Mouse (Mus musculus): Measurements from ENCODE around the gene Pnpla6.

The Pnpla6 gene

DNA sequence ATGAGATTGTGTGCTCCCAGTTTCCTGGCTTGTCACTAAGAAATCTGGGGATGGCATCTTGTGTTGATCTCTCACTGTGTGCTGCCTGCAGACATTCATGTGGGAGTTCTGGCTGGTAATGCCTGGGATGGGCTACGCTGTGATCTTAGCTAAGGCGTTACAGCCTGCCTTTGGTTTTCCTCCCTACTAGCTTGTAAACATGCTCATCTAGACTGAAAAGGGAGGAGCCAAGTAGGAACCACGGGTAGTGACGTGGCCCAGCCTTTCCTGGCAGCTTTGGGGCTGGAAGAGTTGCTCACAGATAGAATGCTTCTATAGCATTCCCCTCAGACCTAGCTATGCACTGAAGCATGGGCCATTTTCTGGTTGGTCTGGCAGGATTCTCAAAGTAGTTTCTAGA lies 13.0 kb upstream of the Pnpla6 start:
- DNase-seq (ENCODE audit: inconsistent age in 2 of 2, low spot score in 1 of 2), result no peak

DNA sequence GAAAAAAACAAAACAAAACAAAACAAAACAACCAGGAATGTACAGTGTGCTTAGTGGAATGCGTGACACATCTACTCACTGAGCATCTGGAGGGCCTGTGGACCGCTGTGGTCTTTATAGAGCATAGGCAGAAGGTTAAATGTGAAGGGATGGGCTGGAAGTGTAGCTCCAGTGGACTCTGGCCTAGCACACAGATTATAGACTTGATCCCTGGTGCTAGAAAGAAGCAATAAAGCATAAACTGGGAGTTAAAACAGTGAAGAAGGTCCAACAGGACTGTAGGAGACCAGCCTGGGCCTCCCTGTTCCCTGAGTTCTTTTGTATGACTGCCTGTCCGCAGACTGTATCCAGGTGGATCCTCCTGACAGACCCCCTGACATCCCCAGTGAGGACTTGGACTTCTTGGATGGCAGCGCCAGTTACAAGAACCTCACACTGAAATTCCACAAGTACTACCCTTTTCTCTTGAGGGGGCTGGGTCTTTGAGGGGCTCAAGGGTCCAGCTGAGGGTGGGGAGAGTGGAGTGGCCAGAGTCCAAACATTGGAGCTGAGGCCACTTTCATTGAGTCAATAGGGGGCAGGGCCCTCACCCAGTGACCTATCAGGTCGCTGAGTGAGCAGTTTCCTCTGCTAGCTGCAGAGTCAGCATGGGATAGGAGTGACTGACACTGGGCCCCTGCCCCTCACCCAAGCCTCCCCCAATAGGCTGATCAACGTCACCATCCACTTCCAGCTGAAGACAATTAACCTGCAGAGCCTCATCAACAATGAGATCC lies 7.0 kb upstream of the Pnpla6 start:
- DNase-seq (ENCODE audit: inconsistent age in 2 of 2, low spot score in 1 of 2), result no peak

DNA sequence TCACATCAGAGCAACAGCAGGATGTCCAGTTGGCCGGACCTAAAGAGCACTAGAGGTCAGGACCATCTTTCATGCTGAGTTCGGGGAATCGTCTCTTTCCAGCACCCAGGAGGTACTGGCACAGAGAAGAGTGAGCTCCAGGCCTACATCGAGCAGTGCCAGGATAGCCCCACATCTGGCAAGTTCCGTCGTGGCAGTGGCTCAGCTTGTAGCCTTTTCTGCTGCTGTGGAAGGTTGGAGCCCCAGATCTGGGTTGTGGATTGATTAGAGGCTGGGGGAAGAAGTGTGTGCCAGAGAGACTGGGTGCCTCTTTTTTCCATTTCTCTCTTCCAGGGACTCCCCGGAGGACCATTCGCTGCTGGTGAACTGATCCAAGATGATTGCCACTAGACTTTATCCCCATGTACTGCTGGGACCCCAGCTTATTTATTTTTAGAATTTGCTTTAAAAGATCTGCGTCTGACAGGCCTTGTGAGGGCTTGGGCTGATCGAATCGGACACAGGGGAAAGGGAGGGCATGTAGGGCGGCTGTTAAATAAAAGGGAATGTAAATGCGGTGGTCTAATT lies 420 bp upstream of the Pnpla6 start:
- DNase-seq (ENCODE audit: inconsistent age in 2 of 2, low spot score in 1 of 2), result peak in 1 of 2 experiments; percentile 38

DNA sequence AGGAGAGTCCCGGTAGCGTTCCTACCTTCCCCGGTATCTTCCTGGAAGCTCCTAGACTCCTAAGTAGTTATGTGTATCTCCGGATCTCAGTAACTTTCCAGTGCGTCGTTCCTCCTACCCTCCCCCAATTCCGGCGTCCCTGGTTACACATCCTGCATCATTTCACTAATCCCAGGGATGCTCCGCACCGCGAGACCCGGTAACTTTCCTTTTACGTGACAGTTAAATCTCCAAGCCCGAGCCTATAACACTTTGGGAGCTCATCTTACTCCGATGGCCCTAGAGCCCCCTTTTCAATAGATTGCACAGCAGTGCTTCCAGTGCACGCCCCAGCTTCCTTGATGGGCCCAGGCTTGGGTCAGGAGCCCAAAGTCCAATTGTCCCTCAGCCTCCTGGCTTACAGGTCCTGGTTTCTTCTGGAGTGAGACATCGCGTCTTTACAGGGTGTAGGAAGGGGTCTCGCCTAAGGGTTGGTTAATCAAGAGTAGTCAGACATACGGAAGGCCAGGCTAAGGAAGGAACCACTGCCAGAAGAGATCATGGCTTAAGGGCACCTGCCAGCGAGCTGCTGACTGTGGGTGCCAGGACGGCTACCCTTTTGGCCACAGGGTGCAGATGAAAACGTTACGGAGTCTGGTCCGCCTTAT lies 710 bp downstream of the Pnpla6 start:
- peak; percentile 76 to 89 for DNase-seq (ENCODE audit: inconsistent age in 2 of 2, low spot score in 1 of 2)

DNA sequence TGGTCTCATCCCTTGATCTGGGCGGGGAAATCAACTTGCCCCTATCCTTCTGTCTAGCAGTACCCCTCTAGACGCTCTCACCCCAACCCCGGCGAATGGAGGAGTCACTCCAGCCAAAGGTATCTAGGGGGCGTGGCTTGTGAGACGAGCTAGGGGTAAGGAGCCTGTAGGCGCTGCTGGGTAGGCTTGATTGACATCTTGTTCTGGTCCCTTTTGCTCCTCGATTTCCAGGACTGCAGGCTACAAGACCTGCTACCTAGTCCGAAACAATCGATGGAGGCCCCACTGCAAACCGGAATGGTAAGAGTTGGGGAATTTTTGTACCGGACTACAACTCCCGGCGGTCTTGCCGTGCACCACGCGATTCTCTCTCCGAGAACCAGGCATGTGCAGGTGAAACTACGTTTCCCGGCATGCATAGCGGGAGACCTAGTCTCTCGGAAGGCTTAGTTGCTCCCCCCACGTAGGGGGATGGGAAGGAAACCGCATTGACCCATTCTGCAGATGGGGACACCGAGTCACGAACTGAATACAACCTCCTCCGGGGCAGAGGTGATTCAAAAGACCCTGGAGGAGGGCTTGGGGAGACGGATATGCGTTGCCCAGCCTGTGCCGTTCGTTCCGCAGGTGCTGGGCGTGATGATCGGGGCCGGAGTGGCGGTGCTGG lies 1.4 kb downstream of the Pnpla6 start:
- DNase-seq (ENCODE audit: inconsistent age in 2 of 2, low spot score in 1 of 2), result peak; percentile 94 to 98

DNA sequence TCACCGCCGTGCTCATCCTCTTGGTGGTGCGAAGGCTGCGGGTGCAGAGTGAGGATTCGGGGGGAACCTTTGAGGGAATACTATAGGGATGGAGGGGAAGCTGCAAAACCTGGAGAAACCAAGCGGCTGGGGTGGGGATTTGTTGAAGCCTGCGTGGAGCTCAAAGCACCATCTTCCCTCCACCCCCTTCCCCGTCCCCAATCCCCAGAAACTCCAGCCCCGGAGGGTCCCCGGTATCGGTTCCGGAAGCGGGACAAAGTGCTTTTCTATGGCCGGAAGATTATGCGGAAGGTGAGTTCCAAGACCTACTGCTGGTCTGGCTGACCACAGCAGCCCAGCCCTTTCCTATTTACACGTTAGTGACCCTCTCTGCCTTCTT lies 1.9 kb downstream of the Pnpla6 start:
- DNase-seq (ENCODE audit: inconsistent age in 2 of 2, low spot score in 1 of 2), result no peak

DNA sequence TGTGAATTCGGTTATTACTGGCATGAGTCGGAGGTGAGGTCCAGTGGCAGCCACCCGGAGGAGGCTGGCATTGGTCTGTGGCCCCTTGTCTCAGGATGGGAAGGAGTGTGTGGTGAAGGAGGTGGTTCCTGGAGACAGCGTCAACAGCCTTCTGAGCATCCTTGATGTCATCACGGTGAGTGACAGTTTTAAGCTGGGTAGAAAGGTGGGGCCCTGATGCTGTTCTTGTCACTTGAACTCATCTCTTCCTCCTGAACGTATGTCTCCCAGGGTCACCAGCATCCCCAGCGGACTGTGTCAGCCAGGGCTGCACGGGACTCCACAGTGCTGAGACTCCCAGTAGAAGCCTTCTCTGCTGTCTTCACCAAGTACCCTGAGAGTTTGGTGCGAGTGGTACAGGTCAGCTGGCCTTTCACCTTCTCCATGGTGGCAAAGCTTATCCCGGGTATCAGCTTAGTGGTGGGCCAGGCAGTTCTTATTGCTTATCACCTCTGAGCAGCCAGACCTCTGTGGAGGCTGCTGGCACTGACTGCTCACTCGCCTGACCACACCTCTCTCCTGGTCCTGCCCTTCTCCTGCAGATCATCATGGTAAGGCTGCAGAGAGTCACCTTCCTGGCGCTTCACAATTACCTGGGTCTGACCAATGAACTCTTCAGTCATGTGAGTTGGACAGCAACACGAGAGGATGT lies 7.0 kb downstream of the Pnpla6 start:
- no peak for DNase-seq (ENCODE audit: inconsistent age in 2 of 2, low spot score in 1 of 2)

DNA sequence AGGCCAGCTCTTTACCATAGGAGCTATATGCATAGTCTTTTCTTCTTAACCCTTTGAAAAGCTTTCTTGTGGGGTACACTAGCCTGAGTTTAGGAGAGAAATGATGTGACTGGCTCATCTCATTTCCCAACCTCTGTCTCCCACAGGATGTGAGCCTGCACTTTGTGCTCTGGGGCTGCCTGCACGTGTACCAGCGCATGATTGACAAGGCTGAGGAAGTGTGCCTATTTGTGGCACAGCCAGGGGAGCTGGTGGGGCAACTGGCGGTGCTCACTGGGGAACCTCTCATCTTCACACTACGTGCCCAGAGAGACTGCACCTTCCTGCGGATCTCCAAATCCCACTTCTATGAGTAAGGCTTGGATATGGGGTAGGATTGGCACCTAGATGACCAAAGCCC lies 15.6 kb downstream of the Pnpla6 start:
- no peak for DNase-seq (ENCODE audit: inconsistent age in 2 of 2, low spot score in 1 of 2)

DNA sequence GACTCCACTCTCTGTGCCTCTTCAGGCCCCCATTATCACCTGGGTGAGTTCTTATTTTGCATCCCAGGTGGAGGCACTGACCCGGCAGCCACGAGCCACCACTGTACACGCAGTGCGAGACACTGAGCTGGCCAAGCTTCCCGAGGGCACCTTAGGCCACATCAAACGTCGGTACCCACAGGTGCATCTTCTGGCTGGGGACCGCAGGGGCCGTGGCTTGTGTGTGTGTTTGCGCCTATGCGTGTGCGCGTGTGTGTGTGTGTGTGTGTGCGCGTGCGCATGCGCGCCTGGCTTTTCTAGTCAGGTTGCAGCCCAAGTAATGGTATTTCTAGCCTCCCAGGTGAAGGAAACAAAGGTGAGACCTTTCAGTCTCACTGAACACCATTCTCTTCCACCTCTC lies 16.8 kb downstream of the Pnpla6 start:
- DNase-seq (ENCODE audit: inconsistent age in 2 of 2, low spot score in 1 of 2), result no peak

DNA sequence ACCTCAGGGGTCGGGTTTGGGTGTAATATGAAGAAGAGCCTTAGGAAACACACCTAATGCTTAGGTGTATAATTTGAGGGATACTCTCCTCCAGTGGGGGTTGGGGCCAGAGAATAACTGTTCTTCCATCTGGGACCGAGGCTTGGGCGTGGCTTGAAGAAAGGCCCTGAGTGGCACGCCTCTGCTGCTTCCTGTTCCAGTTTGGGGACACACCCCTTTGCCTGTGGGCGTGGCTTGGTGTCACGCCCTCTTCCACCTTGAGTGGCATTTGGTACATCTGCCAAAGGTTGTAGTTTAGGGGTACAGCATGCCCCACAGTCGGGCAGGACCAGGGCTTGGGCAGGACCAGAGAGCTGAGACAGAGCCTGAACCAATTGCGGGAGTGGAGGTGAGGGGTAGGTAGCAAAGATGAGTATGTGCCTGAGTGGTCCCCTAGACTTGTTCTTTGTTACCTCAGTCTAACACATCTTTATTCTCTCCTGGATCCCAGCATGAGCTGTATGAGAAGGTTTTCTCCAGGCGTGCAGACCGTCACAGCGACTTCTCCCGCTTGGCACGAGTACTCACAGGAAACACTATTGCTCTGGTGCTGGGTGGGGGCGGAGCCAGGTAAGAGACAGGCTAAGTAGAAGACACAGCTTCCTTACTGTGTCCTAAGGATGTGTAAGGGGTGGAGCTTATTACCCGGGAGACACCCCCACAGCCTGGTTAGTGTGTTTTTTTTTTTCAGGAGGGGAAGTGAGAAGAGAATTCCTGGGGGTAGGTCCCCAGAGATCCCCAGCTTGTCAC lies 21.1 kb downstream of the Pnpla6 start:
- no peak for DNase-seq (ENCODE audit: inconsistent age in 2 of 2, low spot score in 1 of 2)

DNA sequence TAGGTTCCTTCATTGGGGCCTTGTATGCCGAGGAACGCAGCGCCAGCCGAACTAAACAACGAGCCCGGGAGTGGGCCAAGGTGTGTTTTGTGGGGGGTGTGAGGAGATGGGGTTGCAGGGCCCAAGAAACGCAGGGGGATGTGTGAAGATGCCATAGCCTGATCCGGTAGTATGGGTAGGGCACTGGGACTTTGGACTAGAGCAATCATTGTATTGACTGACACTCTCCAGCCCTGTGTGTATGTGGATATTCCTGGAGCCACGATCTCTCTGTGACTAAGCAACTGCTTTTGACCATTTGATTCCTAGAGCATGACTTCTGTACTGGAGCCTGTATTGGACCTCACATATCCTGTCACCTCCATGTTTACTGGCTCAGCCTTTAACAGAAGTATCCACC lies 21.8 kb downstream of the Pnpla6 start:
- no peak for DNase-seq (ENCODE audit: inconsistent age in 2 of 2, low spot score in 1 of 2)

DNA sequence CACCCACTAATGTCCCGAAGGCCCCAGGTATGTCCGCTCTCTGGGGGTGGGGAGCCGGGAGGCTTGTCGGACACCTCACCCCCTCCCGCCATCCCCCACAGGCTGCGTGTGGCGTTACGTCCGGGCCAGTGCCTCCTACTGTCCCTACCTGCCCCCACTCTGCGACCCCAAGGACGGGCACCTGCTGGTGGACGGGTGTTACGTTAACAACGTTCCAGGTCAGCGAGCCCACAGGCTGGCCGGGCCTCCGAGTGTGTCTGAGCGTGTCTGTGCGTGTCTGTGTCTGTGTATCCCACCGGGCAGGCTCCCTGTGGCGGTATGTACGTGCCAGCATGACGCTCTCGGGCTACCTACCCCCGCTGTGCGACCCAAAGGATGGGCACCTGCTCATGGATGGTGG lies 22.5 kb downstream of the Pnpla6 start:
- DNase-seq (ENCODE audit: inconsistent age in 2 of 2, low spot score in 1 of 2), result no peak

DNA sequence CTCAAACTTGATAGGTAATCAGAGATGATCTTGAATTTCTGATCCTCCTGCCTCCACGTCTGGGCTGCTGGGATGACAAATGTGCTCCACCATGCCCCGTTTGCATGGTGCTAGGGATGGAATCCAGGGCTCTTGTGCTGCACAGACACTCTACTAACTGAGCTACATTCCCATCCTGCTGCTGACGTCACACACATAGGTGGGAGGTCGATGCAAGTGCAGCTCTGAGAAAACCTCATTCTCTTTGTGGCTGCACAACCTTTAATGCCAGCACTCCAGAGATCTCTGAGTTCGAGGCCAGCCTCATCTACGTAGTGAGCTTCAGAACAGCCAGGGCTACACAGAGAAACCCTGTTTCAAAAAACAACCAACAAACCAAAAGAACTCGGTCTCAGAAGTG lies 24.0 kb downstream of the Pnpla6 start:
- DNase-seq (ENCODE audit: inconsistent age in 2 of 2, low spot score in 1 of 2), result no peak

DNA sequence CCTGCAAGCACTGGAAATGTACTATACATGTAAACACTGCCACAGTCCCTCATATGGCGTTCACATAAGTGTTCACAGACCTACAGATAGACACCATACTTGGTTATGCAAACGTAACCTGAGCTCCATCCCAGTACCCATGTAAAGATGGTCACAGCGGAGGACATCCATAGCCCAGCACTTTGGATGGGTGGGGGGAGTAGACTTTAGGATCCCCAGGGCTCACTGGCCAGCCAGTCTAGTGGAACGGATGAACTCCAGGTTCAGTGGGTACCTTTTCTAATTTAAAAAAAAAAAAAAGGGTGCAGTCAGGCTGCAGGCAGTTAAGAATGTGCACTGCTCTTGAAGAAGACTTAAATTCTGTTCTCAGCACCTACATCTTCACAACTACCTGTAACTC lies 24.9 kb downstream of the Pnpla6 start:
- no peak for DNase-seq (ENCODE audit: inconsistent age in 2 of 2, low spot score in 1 of 2)

DNA sequence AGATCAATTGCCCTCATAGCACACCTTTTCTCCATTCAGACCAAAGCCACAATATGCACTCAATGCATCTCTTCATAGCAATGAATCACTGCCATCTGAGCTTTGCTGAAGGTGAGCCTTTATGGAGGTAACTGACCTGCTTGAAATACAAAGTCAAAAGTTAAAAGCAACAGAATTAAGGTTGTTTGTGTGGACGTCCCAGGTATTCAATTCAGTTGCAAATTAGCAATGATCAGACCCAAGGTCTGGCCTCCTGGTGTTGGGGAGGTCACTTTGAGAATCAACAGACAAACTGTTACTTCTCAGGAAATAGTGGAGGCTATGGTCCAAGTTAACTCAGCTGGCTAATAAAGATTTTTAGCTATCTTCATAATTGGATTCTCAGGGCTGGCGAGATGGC lies 31.3 kb downstream of the Pnpla6 start:
- DNase-seq (ENCODE audit: inconsistent age in 2 of 2, low spot score in 1 of 2), result no peak

DNA sequence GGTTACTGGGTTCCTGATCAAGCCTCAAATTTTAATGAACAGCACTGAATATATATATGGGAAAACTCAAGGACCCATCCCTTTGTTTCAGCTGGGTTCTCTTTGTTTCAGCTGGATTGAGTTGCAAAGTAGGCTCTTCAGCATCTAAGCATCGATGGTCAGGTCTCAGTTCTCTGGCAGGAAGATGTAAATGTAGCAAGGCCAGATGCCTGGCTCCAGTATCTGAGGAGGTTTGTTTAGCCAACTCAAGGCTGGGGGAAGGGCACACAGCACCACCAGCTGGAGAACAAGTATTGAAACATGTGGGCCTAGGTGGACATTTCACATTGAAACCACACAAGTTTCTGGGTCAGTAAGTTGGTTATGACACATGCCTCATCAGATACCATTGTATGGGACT lies 37.1 kb downstream of the Pnpla6 start:
- no peak for DNase-seq (ENCODE audit: inconsistent age in 2 of 2, low spot score in 1 of 2)

DNA sequence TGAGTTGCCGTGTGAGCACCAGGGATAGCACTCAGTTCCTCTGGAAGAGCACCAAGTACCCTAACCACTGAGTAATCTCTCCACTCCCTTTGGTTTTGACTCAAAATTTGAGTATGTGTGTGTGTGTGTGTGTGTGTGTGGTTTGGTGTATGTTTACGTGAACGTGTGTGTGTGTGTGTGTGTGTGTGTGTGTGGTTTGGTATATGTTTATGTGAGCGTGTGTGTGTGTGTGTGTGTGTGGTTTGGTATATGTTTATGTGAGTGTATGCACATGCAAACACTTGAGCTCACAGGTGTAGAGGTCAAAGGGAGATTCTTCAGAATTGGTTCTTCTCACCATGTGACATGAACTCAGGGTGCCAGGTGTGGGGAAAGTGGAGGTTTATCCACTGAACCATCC lies 40.9 kb downstream of the Pnpla6 start:
- DNase-seq (ENCODE audit: inconsistent age in 2 of 2, low spot score in 1 of 2), result no peak

DNA sequence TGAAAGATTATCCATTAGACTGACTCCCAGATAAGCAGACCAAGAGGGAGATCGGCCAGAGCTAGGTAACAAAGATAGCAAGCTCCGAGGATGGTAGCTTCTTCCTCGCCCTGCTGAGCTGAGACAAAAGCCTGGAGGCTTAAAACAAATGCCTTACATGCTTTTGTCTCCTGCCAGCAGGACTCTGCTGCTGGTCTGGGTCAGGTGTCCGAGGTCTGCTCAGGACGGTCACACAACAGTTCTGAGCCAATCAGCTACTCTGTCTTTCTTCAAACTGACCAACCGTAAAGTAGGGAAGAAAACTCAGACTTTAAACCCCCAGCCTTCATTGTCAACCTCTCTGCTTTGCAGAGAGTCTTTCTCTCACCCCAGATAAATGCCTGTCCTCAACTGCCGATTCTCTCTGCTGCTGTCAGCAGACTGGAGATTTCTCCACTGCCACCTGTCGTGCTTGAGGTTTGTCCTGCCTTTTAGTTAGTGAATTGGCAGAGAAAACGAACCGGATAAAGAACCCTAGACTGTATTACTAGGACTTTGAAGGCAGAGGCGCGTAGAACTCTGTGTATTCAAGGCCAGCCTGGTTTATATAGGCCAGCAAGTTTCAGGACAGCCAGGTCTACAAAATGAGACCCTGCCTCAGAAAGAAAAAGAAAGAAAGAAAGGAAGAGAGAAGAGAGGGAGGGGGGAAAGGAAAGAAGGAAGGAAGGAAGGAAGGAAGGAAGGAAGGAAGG lies 52.6 kb downstream of the Pnpla6 start, which contains the start of gene C330021F23Rik:
Gene C330021F23Rik (plus strand): TSS at position 350 of the 731 bp plus-strand sequence.
- DNase-seq (ENCODE audit: inconsistent age in 2 of 2, low spot score in 1 of 2), result no peak

DNA sequence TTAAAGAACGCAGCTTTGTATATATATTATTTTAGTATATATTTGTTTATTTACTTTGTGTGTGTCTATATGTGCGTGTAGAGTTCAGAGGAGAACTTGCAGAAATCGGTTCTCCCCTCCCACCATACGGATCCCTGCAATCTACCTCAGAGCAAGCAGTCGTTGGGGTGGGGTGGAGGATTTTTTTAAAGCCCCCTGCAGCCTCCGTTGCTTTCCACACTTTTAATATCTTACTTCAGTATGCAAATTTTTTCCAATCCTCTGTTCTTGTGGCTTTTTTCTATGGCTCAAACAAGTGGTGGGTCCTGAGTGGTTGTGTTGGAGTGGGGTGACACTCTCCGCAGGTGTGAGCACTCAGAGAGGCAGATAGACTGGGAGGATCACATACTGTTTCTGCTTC lies 53.2 kb downstream of the Pnpla6 start:
- DNase-seq (ENCODE audit: inconsistent age in 2 of 2, low spot score in 1 of 2), result no peak

DNA sequence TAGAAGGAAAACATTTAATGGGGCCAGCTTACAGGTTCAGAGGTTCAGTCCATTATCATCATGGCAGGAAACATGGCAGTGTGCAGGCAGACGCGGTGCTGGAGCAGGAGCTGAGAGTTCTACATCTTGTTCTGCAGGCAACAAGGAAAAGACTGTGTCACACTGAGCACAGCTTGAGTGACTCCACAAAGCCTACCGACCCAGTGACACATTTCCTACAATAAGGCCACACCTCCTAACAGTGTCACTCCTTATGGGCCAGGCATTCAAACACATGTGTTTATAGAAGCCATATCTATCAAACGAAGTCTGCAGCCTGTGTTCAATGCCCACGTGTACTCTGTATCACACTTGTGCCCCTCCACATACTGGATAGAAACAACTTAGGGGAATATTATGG lies 54.6 kb downstream of the Pnpla6 start:
- DNase-seq (ENCODE audit: inconsistent age in 2 of 2, low spot score in 1 of 2), result no peak
